Mouse (Mus musculus) intestine, embryonic 14.5 days (tissue): Measurements from ENCODE around the gene Dlg5. TPM values are rescaled to one million over a fixed set of nuclear protein-coding genes. Genes with fewer than 3 reads are reported as not detected.

Source experiments
- ATAC-seq: fragments of 200-750 bp; cut with Nextera tagmentation; replicated peaks from 2 replicates; pipeline ENCODE4 v1.8.0; 2017; ENCODE audit warnings: low read depth, moderate number of reproducible peaks, moderate TSS enrichment, moderate library complexity; ENCODE audit not compliant: low FRiP score, low TSS enrichment
- DNase-seq: peaks from one replicate; pipeline ENCODE4 v3.0.0-alpha.2; 2018; ENCODE audit warnings: low spot score
- H3K27ac ChIP-seq: fragments of 300-500 bp; sonication (generic); 2 replicates; pipeline ENCODE4 v1.5.1; 2014; ENCODE audit warnings: low read depth, mild to moderate bottlenecking, control low read depth
- H3K27me3 ChIP-seq: fragments of 300-500 bp; sonication (generic); replicated peaks from 2 replicates; pipeline ENCODE4 v1.6.1; 2014; ENCODE audit warnings: low read length, control low read depth; ENCODE audit not compliant: control insufficient read depth, insufficient read depth
- H3K36me3 ChIP-seq: fragments of 300-500 bp; sonication (generic); 2 replicates; pipeline ENCODE4 v1.6.1; 2014; ENCODE audit warnings: low read length, control low read depth; ENCODE audit not compliant: control insufficient read depth, insufficient read depth
- H3K4me1 ChIP-seq: fragments of 300-500 bp; sonication (generic); replicated peaks from 2 replicates; pipeline ENCODE4 v1.6.1; 2014; ENCODE audit warnings: low read length, control low read depth, mixed read lengths; ENCODE audit not compliant: control insufficient read depth, insufficient read depth
- H3K4me2 ChIP-seq: fragments of 300-500 bp; sonication (generic); 2 replicates; pipeline ENCODE4 v1.6.1; 2014; ENCODE audit warnings: low read length
- H3K4me3 ChIP-seq: fragments of 300-500 bp; sonication (generic); 2 replicates; pipeline ENCODE4 v1.5.1; 2014; ENCODE audit warnings: low read depth, low read length, control low read depth, mixed read lengths
- H3K9ac ChIP-seq: fragments of 300-500 bp; sonication (generic); 2 replicates; pipeline ENCODE4 v1.6.1; 2014; ENCODE audit warnings: mild to moderate bottlenecking, low read length
- H3K9me3 ChIP-seq: fragments of 300-500 bp; sonication (generic); 2 replicates; pipeline ENCODE4 v1.6.1; 2016; ENCODE audit warnings: low read length, control low read depth; ENCODE audit not compliant: control insufficient read depth
- WGBS: fragments of 180-500 bp; shearing (Covaris S2); extraction: QIAGEN DNeasy Blood & Tissue Kit; methylation state at CpG from one replicate; pipeline ENCODE4 v1.1.7; 2014; 5-methylcytosine and 5-hydroxymethylcytosine counted together
- polyA plus RNA-seq: library from polyadenylated mRNA; unstranded; fragments of >200 nt; fragmentation: Nextera tagmentation; extraction: Ambion mirVana; gene quantifications from 2 replicates; pipeline ENCODE4 v1.2.1, GENCODE M21; 2014

Gene Dlg5
- polyA plus RNA-seq, 1 experiment from 2014 or later: 25.3 TPM

GRCm38 (mm10) chr14:24212861-24213260, 32.9 kb downstream of the Dlg5 start:
- no peaks in the 10 kb centered on the region for H3K36me3 ChIP-seq
- no peaks in the 10 kb centered on the region for H3K9me3 ChIP-seq
- 0 out of 2 replicates have a peak, but pooled peaks have one; percentile 16 for ATAC-seq
- H3K27me3 ChIP-seq: no peaks in the 10 kb centered on the region
- H3K9ac ChIP-seq: no peak overlapping the region
- no peak overlapping the region for H3K4me2 ChIP-seq
- H3K4me1 ChIP-seq: peaks cover 43% of the 10 kb centered on the region
- DNase-seq: no peak
- WGBS: 45% methylated on average over 5 of the region's 5 CpGs
- H3K4me3 ChIP-seq: no peak overlapping the region
- no peak overlapping the region for H3K27ac ChIP-seq

- Histone ChIP-seq H3K4me3 (no peak overlapping the region), H3K4me1 (peaks cover 46% of the 10 kb centered on the region), H3K9ac (no peak overlapping the region), H3K9me3 (no peaks in the 10 kb centered on the region), H3K27me3 (no peaks in the 10 kb centered on the region), H3K27ac (peak overlapping the region; percentile 49), H3K4me2 (peak overlapping the region; percentile 11; the same call in 1 of the 2 replicates), H3K36me3 (no peaks in the 10 kb centered on the region)
- ATAC-seq (peak; percentile 37), DNase-seq (peak; percentile 68)
- WGBS: 32% methylated on average over 13 of the region's 13 CpGs
These were observed 38.4 kb downstream of the Dlg5 start for GRCm38 (mm10) chr14:24207360-24207752.

GRCm38 (mm10) chr14:24206736-24207359, 38.9 kb downstream of the Dlg5 start:
- ATAC-seq (peak; percentile 83), DNase-seq (peak; percentile 73)
- no peak overlapping the region for H3K4me3 ChIP-seq
- 43% methylated on average over 12 of the region's 12 CpGs for WGBS
- H3K4me1 ChIP-seq: peaks cover 42% of the 10 kb centered on the region
- H3K4me2 ChIP-seq: peak overlapping the region; percentile 11; the same call in 1 of the 2 replicates
- H3K27ac ChIP-seq: peak overlapping the region; percentile 49
- no peaks in the 10 kb centered on the region for H3K36me3 ChIP-seq
- no peaks in the 10 kb centered on the region for H3K27me3 ChIP-seq
- H3K9ac ChIP-seq: no peak overlapping the region
- H3K9me3 ChIP-seq: no peaks in the 10 kb centered on the region

- Histone ChIP-seq H3K27ac (peak overlapping the region; percentile 71), H3K4me3 (no peak overlapping the region), H3K4me1 (peaks cover 42% of the 10 kb centered on the region), H3K27me3 (no peaks in the 10 kb centered on the region), H3K4me2 (no peak overlapping the region), H3K36me3 (no peaks in the 10 kb centered on the region), H3K9ac (no peak overlapping the region), H3K9me3 (no peaks in the 10 kb centered on the region)
- ATAC-seq: 0 out of 2 replicates have a peak, but pooled peaks have one; percentile 20
- 23% methylated on average over 6 of the region's 9 CpGs for WGBS
- no peak for DNase-seq
These were observed 39.4 kb downstream of the Dlg5 start for GRCm38 (mm10) chr14:24206314-24206713.

- H3K4me3 ChIP-seq: no peak overlapping the region
- ATAC-seq (no peak), DNase-seq (no peak)
- H3K4me2 ChIP-seq: no peak overlapping the region
- no peak overlapping the region for H3K9ac ChIP-seq
- no peaks in the 10 kb centered on the region for H3K27me3 ChIP-seq
- no peaks in the 10 kb centered on the region for H3K9me3 ChIP-seq
- H3K36me3 ChIP-seq: 0 out of 2 replicates have a peak, but pooled peaks cover 5% of the 10 kb centered on the region
- WGBS: 40% methylated on average over 6 of the region's 6 CpGs
- H3K27ac ChIP-seq: peak overlapping the region; percentile 71
- peaks cover 42% of the 10 kb centered on the region for H3K4me1 ChIP-seq
These were observed 40.3 kb downstream of the Dlg5 start for GRCm38 (mm10) chr14:24205281-24205871.

- H3K4me2 ChIP-seq: no peak overlapping the region
- H3K4me3 ChIP-seq: no peak overlapping the region
- H3K9ac ChIP-seq: no peak overlapping the region
- H3K36me3 ChIP-seq: peaks cover 12% of the 10 kb centered on the region; the same call in 1 of the 2 replicates
- H3K4me1 ChIP-seq: peaks cover 44% of the 10 kb centered on the region
- 90% methylated on average over 8 of the region's 8 CpGs for WGBS
- H3K9me3 ChIP-seq: no peaks in the 10 kb centered on the region
- DNase-seq (no peak), ATAC-seq (no peak)
- no peaks in the 10 kb centered on the region for H3K27me3 ChIP-seq
- H3K27ac ChIP-seq: no peak overlapping the region
These were observed 42.5 kb downstream of the Dlg5 start for GRCm38 (mm10) chr14:24203210-24203609.

GRCm38 (mm10) chr14:24200771-24201170, 44.9 kb downstream of the Dlg5 start:
- no peak overlapping the region for H3K9ac ChIP-seq
- no peak for DNase-seq
- 100% methylated on average over 2 of the region's 2 CpGs for WGBS
- peaks cover 16% of the 10 kb centered on the region; the same call in 1 of the 2 replicates for H3K36me3 ChIP-seq
- ATAC-seq: no peak
- peaks cover 27% of the 10 kb centered on the region for H3K4me1 ChIP-seq
- H3K27me3 ChIP-seq: no peaks in the 10 kb centered on the region
- H3K4me2 ChIP-seq: no peak overlapping the region
- no peak overlapping the region for H3K27ac ChIP-seq
- H3K9me3 ChIP-seq: no peaks in the 10 kb centered on the region
- no peak overlapping the region for H3K4me3 ChIP-seq

GRCm38 (mm10) chr14:24199732-24200131, 46.0 kb downstream of the Dlg5 start:
- ATAC-seq: no peak
- H3K27ac ChIP-seq: no peak overlapping the region
- H3K9me3 ChIP-seq: no peaks in the 10 kb centered on the region

More at GRCm38 (mm10) chr14:24199732-24200131, 46.0 kb downstream of the Dlg5 start:
- Histone ChIP-seq H3K4me2 (no peak overlapping the region), H3K36me3 (peaks cover 16% of the 10 kb centered on the region; the same call in 1 of the 2 replicates), H3K4me1 (peaks cover 17% of the 10 kb centered on the region), H3K4me3 (no peak overlapping the region), H3K9ac (no peak overlapping the region), H3K27me3 (no peaks in the 10 kb centered on the region)
- 80% methylated on average over 6 of the region's 6 CpGs for WGBS
- no peak for DNase-seq
